Mouse (Mus musculus): Measurements from ENCODE around the gene Rsad2. TPM values are rescaled to one million over a fixed set of nuclear protein-coding genes. Genes with fewer than 3 reads are reported as not detected.
A peak's percentile ranks its signal among the peaks of the same experiment; 100 is the strongest.

Rsad2 gene
- polyA plus RNA-seq, 1 experiment from 2014 or later, result 3.6 TPM

DNA sequence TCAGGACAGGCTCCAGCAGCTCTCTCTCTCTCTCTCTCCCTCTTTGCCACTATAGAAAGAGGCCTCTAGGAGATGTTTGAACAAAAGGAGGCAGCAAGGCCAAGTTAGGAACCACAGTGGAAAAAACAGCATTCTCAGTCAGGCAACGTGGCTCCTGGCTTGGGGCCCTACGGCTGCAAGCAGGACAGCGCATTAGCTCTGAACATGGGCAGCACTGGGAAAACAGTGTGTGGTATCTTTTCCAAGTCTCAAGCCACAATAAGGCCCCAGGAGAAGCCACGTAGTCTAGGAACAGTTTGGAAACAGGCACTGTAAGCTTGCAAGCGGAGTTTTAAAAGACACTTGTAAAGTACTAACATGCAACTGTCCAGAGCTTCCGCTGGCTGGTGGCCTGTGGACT is 43.5 kb downstream of the Rsad2 start:
- H3K4me1 ChIP-seq (ENCODE audit: control insufficient read depth, insufficient read depth, low read length), result peaks cover 26% of the 10 kb centered on the region
- DNase-seq, result no peak
- 70% methylated on average over 6 of the region's 6 CpGs for WGBS

DNA sequence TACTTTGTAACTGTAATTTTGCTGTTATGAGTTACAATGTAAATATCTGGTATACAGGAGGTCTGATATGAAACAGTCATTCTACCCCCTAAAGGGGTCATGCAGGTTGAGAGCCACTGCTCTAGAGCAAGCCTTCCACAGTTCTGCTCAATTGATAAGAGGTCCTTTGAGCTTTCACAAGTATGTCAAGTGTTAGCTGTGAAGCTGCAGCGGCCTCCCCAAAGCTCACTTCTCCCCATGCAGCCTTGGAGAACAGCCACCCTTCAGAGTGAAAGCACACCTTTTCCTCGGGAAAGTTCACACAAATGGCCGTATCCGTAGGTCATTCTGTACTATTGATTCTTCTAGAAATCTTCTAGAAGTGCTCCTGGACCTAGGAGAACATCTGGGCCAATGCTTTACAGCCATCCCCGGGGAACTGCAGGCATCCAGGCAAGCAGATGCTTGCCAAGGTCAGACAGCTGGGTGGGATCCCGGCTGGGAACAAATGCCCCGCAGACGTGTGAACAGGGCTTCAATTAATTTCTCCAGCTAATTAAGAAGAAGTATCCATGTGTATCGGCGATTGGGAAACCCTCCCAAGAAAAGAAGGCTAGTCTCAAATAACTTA is 44.3 kb downstream of the Rsad2 start:
- Histone ChIP-seq H3K36me3 (ENCODE audit: control insufficient read depth, insufficient read depth, low read length) (0 out of 2 replicates have a peak, but pooled peaks cover 4% of the 10 kb centered on the region), H3K9ac (replicated peaks; ENCODE audit: low read length) (no peak overlapping the region), H3K4me2 (ENCODE audit: low read length) (peak overlapping the region; percentile 86), H3K9me3 (ENCODE audit: control insufficient read depth, low read length) (no peaks in the 10 kb centered on the region), H3K4me1 (ENCODE audit: control insufficient read depth, insufficient read depth, low read length) (peaks cover 26% of the 10 kb centered on the region), H3K4me3 (replicated peaks; ENCODE audit: low read depth, low read length) (no peak overlapping the region), H3K27ac (replicated peaks; ENCODE audit: low read depth, low read length) (no peak overlapping the region), H3K27me3 (ENCODE audit: control insufficient read depth, insufficient read depth, low read length) (no peaks in the 10 kb centered on the region)
- DNase-seq, result no peak
- no peak for ATAC-seq (ENCODE audit: low FRiP score, low TSS enrichment)
- 76% methylated on average over 10 of the region's 10 CpGs for WGBS

More for the DNA sequence above, 43.5 kb downstream of the Rsad2 start:
- H3K4me3 ChIP-seq (replicated peaks; ENCODE audit: low read depth, low read length), result peak overlapping the region; percentile 96
- 0 out of 2 replicates have a peak, but pooled peaks cover 4% of the 10 kb centered on the region for H3K36me3 ChIP-seq (ENCODE audit: control insufficient read depth, insufficient read depth, low read length)
- no peak for ATAC-seq (ENCODE audit: low FRiP score, low TSS enrichment)
- peak overlapping the region; percentile 20; the same call in 1 of the 2 replicates for H3K9ac ChIP-seq (replicated peaks; ENCODE audit: low read length)
- H3K27ac ChIP-seq (replicated peaks; ENCODE audit: low read depth, low read length), result no peak overlapping the region
- H3K27me3 ChIP-seq (ENCODE audit: control insufficient read depth, insufficient read depth, low read length), result no peaks in the 10 kb centered on the region
- H3K4me2 ChIP-seq (ENCODE audit: low read length), result peak overlapping the region; percentile 86
- no peaks in the 10 kb centered on the region for H3K9me3 ChIP-seq (ENCODE audit: control insufficient read depth, low read length)

GRCm38 (mm10) chr12:26410443-26410842 is 45.8 kb downstream of the Rsad2 start:
- no peak overlapping the region for H3K4me2 ChIP-seq (ENCODE audit: low read length)
- 94% methylated on average over 3 of the region's 3 CpGs for WGBS
- ATAC-seq (ENCODE audit: low FRiP score, low TSS enrichment) (no peak), DNase-seq (no peak)
- no peak overlapping the region for H3K9ac ChIP-seq (replicated peaks; ENCODE audit: low read length)
- no peaks in the 10 kb centered on the region for H3K9me3 ChIP-seq (ENCODE audit: control insufficient read depth, low read length)
- H3K4me3 ChIP-seq (replicated peaks; ENCODE audit: low read depth, low read length), result no peak overlapping the region
- H3K4me1 ChIP-seq (ENCODE audit: control insufficient read depth, insufficient read depth, low read length), result peaks cover 28% of the 10 kb centered on the region
- H3K36me3 ChIP-seq (ENCODE audit: control insufficient read depth, insufficient read depth, low read length), result 0 out of 2 replicates have a peak, but pooled peaks cover 4% of the 10 kb centered on the region
- no peak overlapping the region for H3K27ac ChIP-seq (replicated peaks; ENCODE audit: low read depth, low read length)
- no peaks in the 10 kb centered on the region for H3K27me3 ChIP-seq (ENCODE audit: control insufficient read depth, insufficient read depth, low read length)

GRCm38 (mm10) chr12:26408707-26409106 is 47.5 kb downstream of the Rsad2 start:
- H3K4me2 ChIP-seq (ENCODE audit: low read length), result no peak overlapping the region
- WGBS, result 70% methylated on average over 9 of the region's 9 CpGs
- H3K4me1 ChIP-seq (ENCODE audit: control insufficient read depth, insufficient read depth, low read length), result peaks cover 25% of the 10 kb centered on the region
- no peak for ATAC-seq (ENCODE audit: low FRiP score, low TSS enrichment)
- peaks cover 8% of the 10 kb centered on the region; the same call in 1 of the 2 replicates for H3K36me3 ChIP-seq (ENCODE audit: control insufficient read depth, insufficient read depth, low read length)
- DNase-seq, result no peak
- H3K4me3 ChIP-seq (replicated peaks; ENCODE audit: low read depth, low read length), result no peak overlapping the region
- H3K9me3 ChIP-seq (ENCODE audit: control insufficient read depth, low read length), result no peaks in the 10 kb centered on the region
- no peaks in the 10 kb centered on the region for H3K27me3 ChIP-seq (ENCODE audit: control insufficient read depth, insufficient read depth, low read length)
- H3K9ac ChIP-seq (replicated peaks; ENCODE audit: low read length), result no peak overlapping the region
- no peak overlapping the region for H3K27ac ChIP-seq (replicated peaks; ENCODE audit: low read depth, low read length)

DNA sequence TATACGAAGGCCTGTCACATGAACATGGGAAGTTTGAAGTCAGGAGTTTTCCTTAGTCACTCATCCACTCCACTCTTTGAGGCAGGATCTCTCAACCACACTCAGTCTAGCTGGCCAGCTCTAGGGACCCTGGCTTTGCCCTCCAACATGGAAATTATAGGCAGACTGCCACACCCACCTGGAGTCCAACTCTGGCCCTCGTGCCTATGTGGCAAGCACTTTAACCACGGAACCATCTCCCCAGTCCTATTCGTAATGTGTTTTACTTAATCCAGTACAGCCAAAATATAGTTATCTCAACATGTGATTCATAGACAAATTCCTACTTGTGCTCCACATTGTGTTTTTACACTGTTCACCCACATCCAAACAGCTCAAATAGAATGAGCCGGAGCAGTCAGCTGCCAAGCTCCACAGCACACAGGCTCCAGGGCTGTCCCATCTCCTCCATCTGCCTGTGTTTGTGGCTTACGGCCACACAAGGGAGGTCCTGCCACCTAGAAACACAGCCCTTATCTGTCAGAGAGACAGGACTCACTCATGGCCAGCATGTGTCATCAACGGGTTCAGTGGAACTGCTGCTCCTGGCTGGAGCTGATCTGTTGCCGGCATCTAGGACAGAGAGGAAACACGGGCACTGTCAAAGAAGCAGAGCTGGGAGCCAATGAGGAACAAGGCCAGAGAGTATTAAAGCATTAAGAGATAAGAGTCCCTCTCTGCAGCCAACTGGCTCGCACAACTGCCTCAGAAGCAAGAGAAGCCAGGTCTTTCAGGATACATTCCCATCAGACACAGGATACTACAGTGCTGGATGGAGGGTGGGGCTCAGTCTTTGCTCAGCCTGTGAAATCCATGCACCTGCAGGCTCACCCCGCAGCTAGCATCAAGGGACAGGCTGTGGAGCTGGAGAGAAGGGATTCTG is 51.2 kb downstream of the Rsad2 start:
- no peak for ATAC-seq (ENCODE audit: low FRiP score, low TSS enrichment)
- Histone ChIP-seq H3K4me2 (ENCODE audit: low read length) (no peak overlapping the region), H3K9ac (replicated peaks; ENCODE audit: low read length) (no peak overlapping the region), H3K27me3 (ENCODE audit: control insufficient read depth, insufficient read depth, low read length) (no peaks in the 10 kb centered on the region), H3K4me3 (replicated peaks; ENCODE audit: low read depth, low read length) (no peak overlapping the region), H3K4me1 (ENCODE audit: control insufficient read depth, insufficient read depth, low read length) (0 out of 2 replicates have a peak, but pooled peaks cover 4% of the 10 kb centered on the region), H3K27ac (replicated peaks; ENCODE audit: low read depth, low read length) (0 out of 2 replicates have a peak overlapping the region, but pooled peaks have one; percentile 6), H3K36me3 (ENCODE audit: control insufficient read depth, insufficient read depth, low read length) (peaks cover 13% of the 10 kb centered on the region; the same call in 1 of the 2 replicates), H3K9me3 (ENCODE audit: control insufficient read depth, low read length) (no peaks in the 10 kb centered on the region)
- DNase-seq, result no peak
- 84% methylated on average over 11 of the region's 11 CpGs for WGBS

- no peak overlapping the region for H3K27ac ChIP-seq (replicated peaks; ENCODE audit: low read depth, low read length)
- no peak overlapping the region for H3K9ac ChIP-seq (replicated peaks; ENCODE audit: low read length)
- WGBS, result 91% methylated on average over 16 of the region's 16 CpGs
- no peak overlapping the region for H3K4me2 ChIP-seq (ENCODE audit: low read length)
- H3K4me1 ChIP-seq (ENCODE audit: control insufficient read depth, insufficient read depth, low read length), result 0 out of 2 replicates have a peak, but pooled peaks cover 4% of the 10 kb centered on the region
- DNase-seq, result no peak
- ATAC-seq (ENCODE audit: low FRiP score, low TSS enrichment), result no peak
- peaks cover 10% of the 10 kb centered on the region; the same call in 1 of the 2 replicates for H3K36me3 ChIP-seq (ENCODE audit: control insufficient read depth, insufficient read depth, low read length)
- no peaks in the 10 kb centered on the region for H3K27me3 ChIP-seq (ENCODE audit: control insufficient read depth, insufficient read depth, low read length)
- H3K9me3 ChIP-seq (ENCODE audit: control insufficient read depth, low read length), result no peaks in the 10 kb centered on the region
- H3K4me3 ChIP-seq (replicated peaks; ENCODE audit: low read depth, low read length), result no peak overlapping the region
Observed at GRCm38 (mm10) chr12:26403372-26404125, 52.7 kb downstream of the Rsad2 start.

DNA sequence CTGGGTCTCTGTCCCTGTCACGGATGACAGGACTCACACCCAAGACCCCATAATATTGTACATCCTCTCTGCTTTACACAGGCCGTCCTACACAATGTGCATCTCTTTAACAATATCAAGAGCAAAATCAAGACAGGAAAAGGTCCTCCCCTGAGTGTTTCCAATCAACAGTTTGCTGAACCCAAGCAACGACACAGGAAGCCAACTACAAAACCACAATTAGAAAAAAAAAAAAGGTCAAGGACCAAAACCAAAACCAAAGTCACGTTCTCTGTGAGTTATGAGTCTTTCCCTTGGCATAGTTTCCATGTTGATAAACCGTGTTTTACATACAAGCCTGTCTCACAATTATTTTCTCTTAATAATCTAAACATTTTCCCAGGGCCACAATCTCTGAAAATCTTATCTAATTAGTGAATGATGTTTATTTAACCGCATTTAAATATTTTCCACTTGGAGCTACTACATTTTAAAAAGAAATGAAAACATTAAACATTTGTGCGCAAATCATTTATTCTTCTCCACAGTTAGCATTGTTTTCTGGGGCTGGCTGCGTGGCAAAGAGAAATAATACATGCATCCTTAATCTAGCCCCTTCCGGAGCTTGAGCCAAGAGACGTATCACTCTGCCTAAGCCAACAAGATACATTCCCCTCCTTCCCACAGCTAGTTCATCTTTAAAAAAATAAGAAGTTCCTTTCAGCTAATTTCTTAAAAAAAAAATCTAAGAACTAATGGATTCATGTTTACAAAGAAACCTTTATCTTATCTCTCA is 54.4 kb downstream of the Rsad2 start:
- no peaks in the 10 kb centered on the region for H3K9me3 ChIP-seq (ENCODE audit: control insufficient read depth, low read length)
- H3K36me3 ChIP-seq (ENCODE audit: control insufficient read depth, insufficient read depth, low read length), result peaks cover 10% of the 10 kb centered on the region; the same call in 1 of the 2 replicates
- H3K4me2 ChIP-seq (ENCODE audit: low read length), result no peak overlapping the region
- WGBS, result 88% methylated on average over 10 of the region's 10 CpGs
- ATAC-seq (ENCODE audit: low FRiP score, low TSS enrichment) (no peak), DNase-seq (no peak)
- H3K4me1 ChIP-seq (ENCODE audit: control insufficient read depth, insufficient read depth, low read length), result 0 out of 2 replicates have a peak, but pooled peaks cover 4% of the 10 kb centered on the region
- H3K27me3 ChIP-seq (ENCODE audit: control insufficient read depth, insufficient read depth, low read length), result no peaks in the 10 kb centered on the region
- H3K4me3 ChIP-seq (replicated peaks; ENCODE audit: low read depth, low read length), result no peak overlapping the region
- no peak overlapping the region for H3K9ac ChIP-seq (replicated peaks; ENCODE audit: low read length)
- no peak overlapping the region for H3K27ac ChIP-seq (replicated peaks; ENCODE audit: low read depth, low read length)

GRCm38 (mm10) chr12:26401254-26401653 is 55.0 kb downstream of the Rsad2 start:
- 98% methylated on average over 1 of the region's 1 CpGs for WGBS
- H3K4me1 ChIP-seq (ENCODE audit: control insufficient read depth, insufficient read depth, low read length), result 0 out of 2 replicates have a peak, but pooled peaks cover 4% of the 10 kb centered on the region
- no peaks in the 10 kb centered on the region for H3K27me3 ChIP-seq (ENCODE audit: control insufficient read depth, insufficient read depth, low read length)
- H3K4me2 ChIP-seq (ENCODE audit: low read length), result no peak overlapping the region
- H3K9me3 ChIP-seq (ENCODE audit: control insufficient read depth, low read length), result no peaks in the 10 kb centered on the region
- no peak for ATAC-seq (ENCODE audit: low FRiP score, low TSS enrichment)
- no peak overlapping the region for H3K27ac ChIP-seq (replicated peaks; ENCODE audit: low read depth, low read length)
- no peak overlapping the region for H3K9ac ChIP-seq (replicated peaks; ENCODE audit: low read length)
- H3K4me3 ChIP-seq (replicated peaks; ENCODE audit: low read depth, low read length), result no peak overlapping the region
- H3K36me3 ChIP-seq (ENCODE audit: control insufficient read depth, insufficient read depth, low read length), result peaks cover 10% of the 10 kb centered on the region; the same call in 1 of the 2 replicates
- DNase-seq, result no peak

Measured in midbrain, embryonic 14.5 days (tissue).